Mouse (Mus musculus): ENCODE measurements at regions not wholly inside any gene's neighbourhood (a gene's known extent, or its start where the extent isn't known, plus 50 kb on each side); places are given as distances from the start of the nearest gene placed in this dataset.

- no peak for DNase-seq
These were observed 105.0 kb upstream of the Cited2 start for GRCm38 (mm10) chr10:17618024-17618423.

- DNase-seq, result no peak
These were observed 103.4 kb upstream of the Cited2 start for GRCm38 (mm10) chr10:17619617-17620016.

GRCm38 (mm10) chr10:17621703-17622385 is 101.2 kb upstream of the Cited2 start:
- DNase-seq, result no peak

GRCm38 (mm10) chr10:17622802-17623201 is 100.2 kb upstream of the Cited2 start:
- DNase-seq, result no peak

- no peak for DNase-seq
These were observed 93.3 kb upstream of the Cited2 start for GRCm38 (mm10) chr10:17629709-17630108.

- no peak for DNase-seq
These were observed 92.0 kb upstream of the Cited2 start for GRCm38 (mm10) chr10:17630861-17631581.

GRCm38 (mm10) chr10:17631817-17632216 is 91.2 kb upstream of the Cited2 start:
- no peak for DNase-seq

GRCm38 (mm10) chr10:17632959-17633674 is 89.9 kb upstream of the Cited2 start:
- DNase-seq, result no peak

- no peak for DNase-seq
These were observed 77.7 kb upstream of the Cited2 start for GRCm38 (mm10) chr10:17645363-17645762.

- DNase-seq, result no peak
These were observed 76.6 kb upstream of the Cited2 start for GRCm38 (mm10) chr10:17646391-17646790.

- DNase-seq, result no peak
These were observed 74.9 kb upstream of the Cited2 start for GRCm38 (mm10) chr10:17648077-17648476.

GRCm38 (mm10) chr10:17650997-17651750 is 71.8 kb upstream of the Cited2 start:
- DNase-seq, result no peak

- DNase-seq, result no peak
These were observed 69.7 kb upstream of the Cited2 start for GRCm38 (mm10) chr10:17653325-17653724.

- no peak for DNase-seq
These were observed 69.2 kb upstream of the Cited2 start for GRCm38 (mm10) chr10:17653785-17654184.

- no peak for DNase-seq
These were observed 68.6 kb upstream of the Cited2 start for GRCm38 (mm10) chr10:17654308-17654858.

GRCm38 (mm10) chr10:17655459-17656051 is 67.5 kb upstream of the Cited2 start:
- DNase-seq, result no peak

GRCm38 (mm10) chr10:17656305-17656704 is 66.7 kb upstream of the Cited2 start:
- DNase-seq, result no peak

GRCm38 (mm10) chr10:17656872-17657482 is 66.0 kb upstream of the Cited2 start:
- no peak for DNase-seq

GRCm38 (mm10) chr10:17659575-17659974 is 63.4 kb upstream of the Cited2 start:
- DNase-seq, result no peak

- DNase-seq, result peak; percentile 22
These were observed 62.1 kb upstream of the Cited2 start for GRCm38 (mm10) chr10:17660836-17661452.

- DNase-seq, result no peak
These were observed 56.9 kb upstream of the Cited2 start for GRCm38 (mm10) chr10:17666089-17666488.

Measured in layer of hippocampus, adult 9-11 months (tissue).